Mouse (Mus musculus): Measurements from ENCODE around the gene Ethe1. TPM values are rescaled to one million over a fixed set of nuclear protein-coding genes. Genes with fewer than 3 reads are reported as not detected.

Ethe1 gene
- total RNA-seq (2015; ENCODE audit: low replicate concordance) = 22.3 and 28.0 TPM in 2 replicates
- 9.5 and 10.7 TPM in 2 replicates for total RNA-seq (2017; ENCODE audit: low replicate concordance)

DNA sequence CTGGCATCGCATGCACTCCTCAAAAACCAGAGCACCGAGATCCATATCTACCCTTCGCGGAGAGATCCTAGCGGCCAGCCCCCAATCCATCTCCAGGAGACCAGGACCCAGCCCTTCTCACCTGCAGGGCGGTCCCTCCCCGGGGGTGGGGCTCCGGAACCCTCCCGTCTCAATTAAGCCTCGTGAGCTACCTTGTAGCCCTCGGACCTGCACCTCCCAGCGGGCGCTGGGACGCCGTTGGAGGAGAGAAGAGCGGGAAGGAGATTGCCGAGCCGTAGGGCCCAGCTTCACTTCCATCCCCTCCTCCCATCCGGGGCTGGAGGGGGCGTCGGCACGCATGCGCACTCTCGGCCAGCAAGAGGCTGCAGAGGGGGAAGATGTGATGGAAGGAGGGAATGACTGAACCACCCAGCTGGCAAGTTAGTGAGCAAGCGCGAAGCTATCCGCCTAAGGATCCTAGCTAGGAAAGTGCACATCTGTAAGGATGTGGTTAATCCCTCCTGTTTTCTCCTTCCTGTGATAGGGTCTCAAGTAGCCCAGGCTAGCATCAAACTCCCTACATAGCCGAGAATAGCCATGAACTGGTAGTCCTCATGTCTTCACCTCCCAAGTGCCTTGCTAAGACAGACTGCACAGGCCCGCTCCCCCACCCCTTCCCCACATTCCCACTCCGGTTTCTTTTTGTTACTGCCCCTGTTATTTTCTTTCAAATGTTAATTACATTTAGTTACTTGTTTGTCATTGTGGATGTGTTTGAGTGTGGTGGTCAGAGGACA is at the start of gene Ethe1, which contains the start of gene Zfp575:
Gene Ethe1 (plus strand): TSS at position 214 of the 776 bp plus-strand sequence.
Gene Zfp575 (minus strand): TSS at position 312 of the 776 bp plus-strand sequence.
- ATAC-seq (replicated peaks; ENCODE audit: low FRiP score, poor library complexity, severe bottlenecking) = no peak

DNA sequence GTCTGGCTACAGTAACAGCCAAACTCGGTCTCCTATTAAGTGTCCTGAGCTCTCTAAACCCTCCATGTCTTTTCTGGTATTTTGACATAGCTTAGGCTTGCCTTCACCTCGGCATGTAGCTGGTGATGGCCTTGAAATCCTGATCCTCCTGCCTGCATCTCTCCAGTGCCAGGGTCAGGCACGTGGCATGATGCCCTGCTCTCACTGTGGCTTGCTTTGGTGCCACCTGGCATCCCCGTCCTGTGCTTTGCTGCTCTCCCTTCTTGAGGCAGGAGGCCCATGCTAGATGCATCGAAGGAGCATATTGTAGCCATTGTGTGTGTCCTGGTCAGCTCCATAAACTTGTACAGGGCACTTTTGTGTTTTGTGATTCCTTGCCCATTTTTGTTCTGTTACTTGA is 49.8 kb upstream of the Ethe1 start:
- no peak for ATAC-seq (replicated peaks; ENCODE audit: low FRiP score, poor library complexity, severe bottlenecking)

DNA sequence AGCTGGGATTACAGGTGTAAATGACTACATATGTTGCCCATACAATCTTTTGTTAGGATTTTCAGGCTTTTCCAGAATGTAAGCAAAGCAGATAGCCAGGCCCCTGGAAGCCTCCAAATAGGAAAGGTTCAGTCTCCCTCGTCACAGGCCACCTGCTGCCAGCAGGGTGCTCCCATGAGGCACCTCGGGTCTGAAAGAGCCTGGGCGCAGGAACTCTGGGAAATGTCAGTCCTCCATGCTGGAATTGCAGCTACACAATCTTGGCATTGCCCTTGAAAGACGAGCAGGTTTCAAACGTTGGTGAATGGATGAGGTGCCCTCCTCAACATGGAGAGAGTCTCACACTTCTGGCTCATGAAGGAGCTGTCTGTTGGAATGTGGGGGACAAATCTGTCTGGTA is 49.2 kb upstream of the Ethe1 start:
- ATAC-seq (replicated peaks; ENCODE audit: low FRiP score, poor library complexity, severe bottlenecking) = no peak

DNA sequence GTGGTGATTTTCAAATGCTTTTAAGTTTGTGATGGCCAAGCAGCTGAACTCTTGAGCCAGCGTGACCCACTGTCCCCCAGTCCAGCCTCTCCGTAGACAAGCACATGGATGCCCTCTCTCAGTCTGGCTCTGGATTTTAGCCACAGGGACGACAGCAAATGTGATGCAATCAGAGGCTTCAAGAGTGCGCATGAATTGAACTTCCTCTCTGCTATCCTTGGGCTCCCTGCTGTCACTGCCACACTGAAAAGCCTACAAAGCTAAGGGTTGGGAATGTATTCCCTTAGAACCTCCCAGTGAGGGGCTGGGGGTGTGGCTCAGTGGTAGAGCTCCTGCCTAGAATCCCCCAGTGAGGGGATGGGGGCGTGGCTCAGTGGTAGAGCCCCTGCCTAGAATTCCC is 48.6 kb upstream of the Ethe1 start:
- no peak for ATAC-seq (replicated peaks; ENCODE audit: low FRiP score, poor library complexity, severe bottlenecking)

DNA sequence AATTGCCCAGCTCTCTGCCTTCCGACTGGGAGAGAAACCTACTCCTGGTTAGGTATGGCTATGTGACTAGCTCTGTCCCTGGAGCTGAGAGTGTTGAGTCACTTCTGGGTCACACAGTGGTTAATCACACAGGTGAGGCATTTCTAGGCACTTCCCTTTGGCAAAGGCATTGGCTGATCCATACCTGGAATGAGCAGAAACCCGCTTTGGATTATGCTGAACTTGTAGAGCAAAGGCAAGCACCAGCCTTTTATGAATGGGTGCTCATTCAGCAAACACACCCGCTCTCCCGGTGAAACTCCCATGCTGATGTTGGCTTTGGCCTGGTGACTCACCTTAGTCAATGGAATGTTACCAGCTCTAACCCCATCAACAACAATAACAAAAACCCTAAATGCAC is 47.7 kb upstream of the Ethe1 start:
- ATAC-seq (replicated peaks; ENCODE audit: low FRiP score, poor library complexity, severe bottlenecking) = no peak

DNA sequence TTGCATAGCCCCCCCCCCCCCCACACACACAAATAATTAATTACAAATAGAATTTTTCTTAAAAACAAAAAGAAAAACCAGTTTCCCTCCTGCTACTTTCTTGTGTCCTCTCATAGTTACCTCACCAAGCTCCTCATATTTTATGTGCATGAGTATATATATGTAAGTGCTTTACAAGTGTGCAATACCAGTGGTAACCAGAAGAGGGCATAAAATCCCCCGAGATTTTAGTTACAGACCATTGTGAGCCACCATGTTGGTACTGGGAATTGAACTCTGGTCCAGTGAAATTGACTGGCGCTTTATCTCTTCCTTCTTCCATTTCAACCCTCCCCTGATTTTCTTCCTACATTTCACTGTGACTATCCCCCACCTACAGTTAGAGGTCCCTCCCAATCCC is 42.8 kb upstream of the Ethe1 start:
- no peak for ATAC-seq (replicated peaks; ENCODE audit: low FRiP score, poor library complexity, severe bottlenecking)

DNA sequence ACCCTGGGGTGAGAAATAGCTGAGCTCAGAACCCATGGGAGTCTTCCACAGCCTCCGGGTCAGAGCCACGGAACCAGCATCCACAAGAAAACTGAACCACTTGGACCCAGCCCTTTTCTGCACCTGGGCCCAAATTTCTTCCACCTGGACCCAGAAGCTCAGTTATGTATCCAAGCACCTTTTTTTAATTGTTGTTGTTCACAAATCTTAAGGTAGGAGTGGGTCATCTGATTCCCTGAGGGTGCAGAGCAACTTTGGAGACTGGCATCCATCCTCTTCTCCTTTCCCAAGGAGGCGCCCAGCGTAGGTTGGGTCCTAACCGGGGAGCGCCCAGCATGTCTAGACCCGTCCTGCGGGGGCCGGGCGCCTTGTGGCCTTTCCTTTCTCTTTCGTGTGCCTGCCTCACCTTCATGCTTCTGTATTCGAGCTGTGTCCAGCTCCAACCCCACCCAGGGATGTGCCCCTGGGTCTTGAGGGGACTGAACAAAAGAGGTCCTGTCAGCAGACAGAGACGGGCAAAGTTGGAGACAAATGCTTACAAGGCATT is 41.2 kb upstream of the Ethe1 start, which contains the start of the genes Pinlyp and Xrcc1:
Gene Pinlyp (minus strand): TSS at position 51 of the 547 bp plus-strand sequence.
Gene Xrcc1 (plus strand): TSS at position 222 of the 547 bp plus-strand sequence.
- no peak for ATAC-seq (replicated peaks; ENCODE audit: low FRiP score, poor library complexity, severe bottlenecking)

DNA sequence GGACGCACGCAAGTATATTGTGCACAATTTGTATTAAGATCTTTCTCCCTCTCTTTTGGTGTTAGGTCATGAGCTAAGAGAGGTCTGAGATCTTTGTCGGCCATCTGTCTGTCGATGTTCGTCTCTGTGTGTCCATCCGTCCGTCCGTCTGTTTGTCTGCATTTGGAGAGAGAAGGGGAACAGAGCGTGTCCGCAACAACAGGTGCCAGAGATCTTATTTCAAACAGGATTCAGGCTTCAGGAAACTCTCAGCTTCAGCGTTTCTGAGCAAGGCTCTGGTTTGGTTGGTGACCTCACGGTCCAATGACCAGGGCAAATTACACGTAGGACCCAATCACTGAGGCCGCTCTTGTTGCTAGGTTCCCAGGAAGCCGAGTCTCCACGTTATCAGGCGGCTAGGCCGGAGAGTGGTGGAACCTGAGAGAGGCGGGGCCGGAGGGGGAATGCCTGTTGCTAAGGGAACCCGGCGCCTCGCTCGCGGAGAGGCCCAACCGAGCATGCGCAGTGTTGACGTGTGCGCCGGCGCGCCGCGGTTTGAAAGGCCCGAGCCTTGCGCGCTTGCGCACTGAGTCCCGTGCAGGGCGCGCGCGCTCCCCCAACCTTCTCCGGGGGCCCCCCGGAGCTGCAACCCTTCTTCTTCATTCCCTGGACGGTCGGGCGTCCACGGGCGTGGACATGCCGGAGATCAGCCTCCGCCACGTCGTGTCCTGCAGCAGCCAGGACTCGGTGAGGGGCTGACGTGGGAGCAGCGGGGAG is 40.5 kb upstream of the Ethe1 start:
- ATAC-seq (replicated peaks; ENCODE audit: low FRiP score, poor library complexity, severe bottlenecking) = peak; percentile 100

DNA sequence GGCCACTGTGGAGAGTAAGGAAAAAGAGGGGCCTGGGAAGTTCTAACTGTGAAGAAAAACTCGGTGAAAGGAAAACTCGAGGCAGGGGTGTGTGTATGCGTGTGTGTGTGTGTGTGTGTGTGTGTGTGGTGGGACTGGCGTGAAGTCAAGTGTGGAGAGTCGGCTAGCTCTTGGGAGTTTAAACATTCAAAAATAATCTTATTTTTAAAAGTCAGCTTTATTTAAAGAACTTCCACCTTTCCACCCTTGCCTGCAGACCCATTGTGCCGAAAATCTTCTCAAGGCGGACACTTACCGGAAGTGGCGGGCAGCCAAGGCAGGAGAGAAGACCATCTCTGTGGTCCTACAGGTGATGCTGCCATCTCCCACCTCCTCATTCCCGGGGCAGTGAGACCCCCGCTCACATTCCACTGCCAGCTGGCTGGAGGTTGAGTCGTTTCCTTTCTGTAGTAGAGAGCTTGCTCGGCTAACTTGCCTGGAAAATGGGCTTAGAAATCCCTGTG is 39.8 kb upstream of the Ethe1 start:
- no peak for ATAC-seq (replicated peaks; ENCODE audit: low FRiP score, poor library complexity, severe bottlenecking)

DNA sequence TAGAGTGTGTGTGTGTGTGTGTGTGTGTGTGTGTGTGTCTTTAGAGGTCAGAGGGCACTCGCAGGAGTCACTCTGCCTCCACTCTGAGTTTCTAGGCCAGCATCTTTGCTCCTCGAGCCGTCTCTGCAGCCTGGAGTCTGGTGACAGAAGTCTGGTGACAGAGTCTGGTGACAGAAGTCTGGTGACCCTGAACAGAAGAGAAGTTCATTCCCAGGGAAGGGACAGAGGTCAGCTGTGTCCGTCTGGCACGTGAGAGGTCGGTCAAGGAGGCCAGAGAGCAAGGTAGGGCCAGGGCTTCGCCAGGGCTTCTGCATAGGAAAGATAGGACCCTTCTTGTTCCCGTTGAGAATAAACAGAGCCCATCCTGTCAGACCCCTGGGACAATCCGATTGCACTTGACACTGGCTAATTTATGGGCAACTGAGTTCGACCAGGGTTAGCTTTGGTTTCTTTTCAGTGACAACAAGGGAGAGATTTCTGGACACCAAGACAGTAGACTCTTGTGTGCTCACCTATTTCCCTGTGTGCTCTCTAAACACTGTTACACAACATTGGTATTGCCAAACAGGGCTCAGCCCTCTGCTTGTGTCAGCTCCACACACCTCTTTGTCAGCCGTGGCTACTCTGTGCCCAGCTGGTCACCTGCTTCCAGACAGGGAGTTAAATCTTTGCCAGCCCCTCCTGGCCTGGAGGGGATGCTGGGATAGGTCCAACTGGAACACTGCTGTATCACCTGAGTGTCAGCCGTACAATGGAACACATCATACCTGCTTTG is 35.2 kb upstream of the Ethe1 start:
- no peak for ATAC-seq (replicated peaks; ENCODE audit: low FRiP score, poor library complexity, severe bottlenecking)

DNA sequence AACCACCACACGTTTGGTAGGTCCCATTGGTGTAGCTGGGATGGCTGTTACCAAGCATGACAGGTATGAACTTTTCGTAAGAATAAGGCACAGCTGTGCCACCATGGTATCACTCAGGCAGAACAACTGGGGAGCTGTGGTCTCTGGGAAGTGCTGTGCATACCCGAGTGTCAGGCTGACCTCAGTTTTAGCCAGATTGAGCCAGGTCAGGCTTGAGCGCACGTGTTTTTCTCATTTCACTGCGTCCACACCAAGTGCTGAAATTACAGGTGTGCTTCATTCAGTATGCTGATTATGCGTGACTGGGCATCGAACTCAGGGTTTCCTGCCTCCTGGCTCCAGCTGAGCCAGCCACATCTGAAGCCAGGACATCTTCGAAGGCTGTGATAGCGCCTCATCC is 31.6 kb upstream of the Ethe1 start:
- no peak for ATAC-seq (replicated peaks; ENCODE audit: low FRiP score, poor library complexity, severe bottlenecking)

DNA sequence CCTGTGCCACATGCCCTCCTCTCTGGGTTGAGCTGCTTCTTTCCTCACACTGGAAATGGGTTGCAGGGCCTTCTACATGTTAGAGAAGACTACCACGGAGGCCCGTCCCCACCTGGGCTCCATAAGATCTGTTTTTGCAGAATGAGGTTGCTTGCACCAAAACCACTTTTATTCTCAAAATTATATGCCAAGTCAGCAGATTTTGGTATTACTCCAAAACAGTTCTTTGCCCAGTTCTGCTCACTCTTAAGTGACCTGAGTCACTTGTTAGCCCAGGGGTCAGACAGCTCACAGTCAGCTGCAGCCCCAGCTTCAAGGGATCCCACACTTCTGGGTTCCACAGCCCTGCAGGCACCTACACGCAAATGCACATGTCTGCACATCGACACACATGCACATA is 25.9 kb upstream of the Ethe1 start:
- no peak for ATAC-seq (replicated peaks; ENCODE audit: low FRiP score, poor library complexity, severe bottlenecking)

DNA sequence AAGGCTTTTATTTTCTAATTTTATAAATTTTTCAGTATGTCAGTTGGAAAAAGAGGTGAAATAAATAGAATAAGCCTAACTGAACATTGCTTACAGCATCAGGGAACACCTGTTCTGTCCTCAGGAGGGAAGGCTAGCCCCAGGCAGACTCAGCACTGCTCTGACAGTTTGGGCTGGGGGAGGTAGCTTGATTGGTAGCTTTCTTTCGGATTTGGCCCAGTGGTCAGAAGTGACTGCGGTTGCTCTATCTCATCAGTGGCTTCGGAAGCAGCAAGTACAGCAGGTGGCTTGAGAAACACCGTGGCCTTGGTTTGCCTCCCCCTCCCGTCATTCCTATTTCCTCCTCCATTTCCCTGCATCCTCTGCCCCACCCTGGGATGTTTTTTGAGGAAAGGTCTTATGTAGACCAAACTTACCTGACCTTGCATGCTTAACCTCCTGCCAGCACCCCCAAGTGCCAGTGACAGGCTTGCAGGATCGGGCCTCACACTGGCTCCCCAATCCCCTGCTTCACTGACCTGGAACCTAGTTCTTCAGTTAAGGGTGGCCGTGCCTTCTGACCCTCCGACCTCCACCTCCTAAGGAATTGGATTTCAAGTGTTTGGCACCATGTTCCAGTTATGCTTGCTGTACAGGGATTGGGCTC is 24.0 kb upstream of the Ethe1 start:
- no peak for ATAC-seq (replicated peaks; ENCODE audit: low FRiP score, poor library complexity, severe bottlenecking)

DNA sequence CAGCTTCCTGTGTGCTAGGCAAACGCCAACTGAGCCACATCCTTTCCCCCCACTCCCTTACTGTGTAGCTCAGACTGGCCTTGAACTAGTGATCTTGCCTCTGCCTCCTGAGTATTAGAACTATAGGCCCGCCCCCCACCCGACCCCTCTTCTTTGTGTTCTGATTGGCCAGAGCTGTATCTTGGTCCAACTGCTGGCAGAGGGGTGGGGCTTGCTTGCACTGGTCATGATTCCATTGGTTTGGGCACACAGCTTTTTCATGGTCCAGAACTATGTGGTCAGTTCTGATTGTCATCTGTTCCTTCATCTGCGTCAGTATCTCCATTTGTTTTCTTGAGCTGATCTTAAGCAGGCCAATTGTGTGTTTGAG is 23.5 kb upstream of the Ethe1 start:
- ATAC-seq (replicated peaks; ENCODE audit: low FRiP score, poor library complexity, severe bottlenecking) = no peak

DNA sequence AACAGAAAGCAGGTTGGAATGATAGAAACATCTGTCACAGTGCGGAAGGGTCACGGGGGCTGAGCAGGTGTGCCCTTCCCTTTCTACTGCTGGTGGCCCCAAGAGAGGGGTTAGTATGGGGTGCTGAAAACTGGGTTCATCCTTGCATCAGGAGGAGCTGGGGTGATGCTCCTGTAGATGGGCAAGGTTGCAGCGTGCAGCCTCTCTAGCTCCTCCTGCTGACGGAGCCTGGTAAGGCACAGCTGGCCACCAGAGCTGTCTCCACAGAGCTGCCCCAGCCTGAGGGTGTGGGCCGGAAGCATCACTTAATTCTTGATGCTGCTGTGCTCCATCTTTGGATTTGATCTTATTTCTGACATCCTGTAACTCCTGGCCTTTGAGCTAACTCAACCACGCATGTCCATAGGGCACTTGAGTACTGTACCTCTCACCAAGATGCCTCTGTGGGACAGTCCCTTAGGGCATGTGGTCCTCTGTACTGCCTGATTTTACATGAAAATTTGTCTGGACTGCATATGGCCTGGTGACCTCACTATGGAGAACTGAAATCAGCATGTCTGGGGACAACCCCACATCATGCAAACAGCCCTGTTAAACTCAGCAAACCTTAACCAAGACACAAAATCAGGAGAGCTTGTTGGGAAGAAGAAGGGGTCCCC is 22.6 kb upstream of the Ethe1 start:
- peak; percentile 87 for ATAC-seq (replicated peaks; ENCODE audit: low FRiP score, poor library complexity, severe bottlenecking)

DNA sequence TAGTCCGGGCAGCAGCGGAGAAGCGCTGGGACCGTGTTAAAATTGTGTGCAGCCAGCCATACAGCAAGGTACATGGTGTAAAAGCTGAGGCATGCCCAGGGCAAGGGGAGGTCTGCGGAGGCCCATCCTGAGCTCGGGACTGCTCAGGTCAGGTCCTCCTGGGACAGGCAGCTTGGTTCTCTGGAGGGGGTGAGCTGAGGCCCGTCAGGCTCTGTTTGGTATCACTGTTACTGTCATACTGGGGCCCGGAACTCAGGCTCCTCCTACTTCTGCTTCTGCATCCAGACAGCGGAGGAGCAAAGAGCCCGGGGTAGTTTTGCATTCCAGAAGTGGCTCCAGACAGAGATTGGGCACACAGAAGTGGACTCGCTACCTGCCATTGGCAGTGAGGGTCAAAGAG is 21.7 kb upstream of the Ethe1 start:
- no peak for ATAC-seq (replicated peaks; ENCODE audit: low FRiP score, poor library complexity, severe bottlenecking)

DNA sequence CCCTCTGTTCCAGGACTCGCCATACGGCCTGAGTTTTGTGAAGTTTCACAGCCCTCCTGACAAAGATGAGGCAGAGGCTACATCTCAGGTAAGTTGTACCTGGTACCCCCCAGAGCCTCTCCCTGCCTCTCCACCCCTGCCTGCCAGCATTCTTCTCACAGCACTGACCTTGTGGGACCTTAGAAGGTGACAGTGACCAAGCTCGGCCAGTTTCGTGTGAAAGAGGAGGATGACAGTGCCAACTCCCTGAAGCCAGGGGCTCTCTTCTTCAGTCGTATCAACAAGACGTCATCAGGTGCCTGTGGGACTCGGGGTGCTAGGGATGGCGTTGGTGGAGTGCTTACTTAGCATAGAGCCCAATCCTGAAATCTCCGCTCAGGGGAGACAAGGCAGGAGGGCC is 21.1 kb upstream of the Ethe1 start:
- no peak for ATAC-seq (replicated peaks; ENCODE audit: low FRiP score, poor library complexity, severe bottlenecking)

DNA sequence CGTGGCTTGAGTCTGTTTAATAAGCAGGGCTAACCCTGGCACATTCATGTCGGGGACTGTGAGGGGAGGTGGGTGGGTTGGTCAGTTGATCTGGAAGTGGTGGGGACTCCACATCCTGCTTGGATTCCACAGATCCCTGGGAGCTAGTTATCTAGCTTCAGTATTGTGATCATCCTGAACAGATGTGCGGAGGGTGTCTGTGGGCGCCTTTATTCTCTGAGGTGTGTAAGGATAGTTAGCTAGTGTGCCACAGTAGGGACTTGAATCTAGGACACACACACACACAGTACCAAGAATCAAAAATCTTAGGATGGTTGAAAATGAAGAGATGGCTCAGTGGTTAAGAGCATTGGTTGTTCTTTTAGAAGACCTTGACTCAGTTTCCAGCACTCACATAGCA is 18.8 kb upstream of the Ethe1 start:
- no peak for ATAC-seq (replicated peaks; ENCODE audit: low FRiP score, poor library complexity, severe bottlenecking)

DNA sequence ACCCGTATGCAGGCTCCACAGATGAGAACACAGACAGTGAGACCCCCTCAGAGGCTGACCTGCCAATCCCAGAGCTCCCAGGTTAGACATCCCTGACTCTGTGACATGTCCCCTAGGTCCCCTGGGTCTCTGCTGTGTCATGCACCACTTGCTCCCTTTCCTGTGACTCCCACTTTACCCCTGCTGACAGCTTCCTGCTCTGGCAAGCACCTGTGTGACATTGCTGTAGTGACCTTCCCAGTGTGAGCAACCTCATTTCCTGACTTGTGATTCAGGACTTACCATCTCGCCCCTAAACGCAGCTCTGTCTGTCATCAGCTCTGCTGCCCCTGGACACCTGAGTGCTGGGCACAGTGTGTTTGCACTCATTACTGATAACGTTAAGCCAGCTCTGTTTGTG is 16.3 kb upstream of the Ethe1 start:
- ATAC-seq (replicated peaks; ENCODE audit: low FRiP score, poor library complexity, severe bottlenecking) = no peak
